Mouse (Mus musculus): Measurements from ENCODE around the gene Nlk.
"Not testable (repeated sequence)": the region's sequence is repeated elsewhere in the genome, so short reads cannot be mapped to it uniquely, and the experiment has no call there.

The Nlk gene

GRCm38 (mm10) chr11:78545181-78545580 lies 152.0 kb downstream of the Nlk start:
- DNase-seq (ENCODE audit: low spot score), result no peak

GRCm38 (mm10) chr11:78544449-78545111 lies 152.6 kb downstream of the Nlk start:
- no peak for DNase-seq (ENCODE audit: low spot score)

GRCm38 (mm10) chr11:78540358-78540757 lies 156.8 kb downstream of the Nlk start:
- no peak for DNase-seq (ENCODE audit: low spot score)

- DNase-seq (ENCODE audit: low spot score), result no peak
Observed at GRCm38 (mm10) chr11:78536690-78537084, 160.5 kb downstream of the Nlk start.

- DNase-seq (ENCODE audit: low spot score), result peak; percentile 98
Observed at GRCm38 (mm10) chr11:78536080-78536689, 161.0 kb downstream of the Nlk start, which contains the start of the genes Tnfaip1 and Ift20. TSS of gene Tnfaip1 (minus strand) at chr11:78536332. TSS of gene Ift20 (plus strand) at chr11:78536361.

GRCm38 (mm10) chr11:78535376-78536079 lies 161.6 kb downstream of the Nlk start:
- peak; percentile 38 for DNase-seq (ENCODE audit: low spot score)

GRCm38 (mm10) chr11:78534516-78534915 lies 162.7 kb downstream of the Nlk start:
- DNase-seq (ENCODE audit: low spot score), result no peak

GRCm38 (mm10) chr11:78531515-78531914 lies 165.7 kb downstream of the Nlk start:
- not testable (repeated sequence) for DNase-seq (ENCODE audit: low spot score)

GRCm38 (mm10) chr11:78531046-78531445 lies 166.1 kb downstream of the Nlk start:
- no peak for DNase-seq (ENCODE audit: low spot score)

- no peak for DNase-seq (ENCODE audit: low spot score)
Observed at GRCm38 (mm10) chr11:78530001-78530400, 167.2 kb downstream of the Nlk start.

- no peak for DNase-seq (ENCODE audit: low spot score)
Observed at GRCm38 (mm10) chr11:78528714-78529113, 168.5 kb downstream of the Nlk start.

- DNase-seq (ENCODE audit: low spot score), result no peak
Observed at GRCm38 (mm10) chr11:78524838-78525237, 172.3 kb downstream of the Nlk start.

GRCm38 (mm10) chr11:78523241-78523955 lies 173.8 kb downstream of the Nlk start:
- DNase-seq (ENCODE audit: low spot score), result no peak

- DNase-seq (ENCODE audit: low spot score), result no peak
Observed at GRCm38 (mm10) chr11:78522481-78522997, 174.6 kb downstream of the Nlk start.

GRCm38 (mm10) chr11:78521880-78522279 lies 175.3 kb downstream of the Nlk start:
- no peak for DNase-seq (ENCODE audit: low spot score)

GRCm38 (mm10) chr11:78518931-78519330 lies 178.2 kb downstream of the Nlk start:
- no peak for DNase-seq (ENCODE audit: low spot score)
